Mouse (Mus musculus) gastrocnemius, postnatal 4 days (tissue): ENCODE measurements around the gene Gm17651. TPM values are rescaled to one million over a fixed set of nuclear protein-coding genes. Genes with fewer than 3 reads are reported as not detected.

Source experiments
- DNase-seq, 2 experiments: peaks; one replicate each; pipeline ENCODE4 v3.0.0; 2021 to 2022; ENCODE audit warnings: low spot score in 2 of 2, mixed read lengths in 2 of 2
- long read RNA-seq, 2 experiments: library from polyadenylated mRNA; stranded (forward); transcript quantifications; one replicate each; pipeline ENCODE4 v2.0.0; 2021
- total RNA-seq, 2 experiments: library from RNA; stranded (reverse); gene quantifications; 2 replicates each; pipeline ENCODE4 v1.2.3; 2021

Gene Gm17651
- not detected for total RNA-seq
- long read RNA-seq, experiment 1, result 0 reads
- long read RNA-seq, experiment 2, result 0 reads

GRCm38 (mm10) chr3:97674644-97675110 is at the start of gene Gm17651:
TSS of gene Gm17651 (minus strand) at chr3:97674694.
- DNase-seq, result no peak

GRCm38 (mm10) chr3:97719116-97719515 is 44.6 kb upstream of the Gm17651 start:
- DNase-seq, result no peak

DNA sequence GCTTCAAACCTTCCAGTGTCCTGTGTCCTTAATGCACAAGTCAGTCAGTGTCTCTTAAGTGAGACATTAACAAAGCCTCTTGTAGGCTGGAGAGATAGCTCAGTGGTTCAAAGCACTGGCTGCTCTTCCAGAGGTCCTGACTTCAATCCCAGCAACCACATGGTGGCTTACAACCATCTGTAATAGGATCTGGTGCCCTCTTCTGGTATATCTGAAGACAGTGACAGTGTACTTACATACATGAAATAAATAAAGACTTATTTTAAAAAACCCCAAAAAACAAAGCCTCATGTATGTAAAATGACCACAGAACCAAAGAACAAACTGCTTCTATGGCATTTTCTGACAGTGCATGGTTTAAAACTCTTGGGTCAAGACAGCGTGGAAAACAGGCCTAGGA is 41.4 kb upstream of the Gm17651 start:
- DNase-seq, result no peak

DNA sequence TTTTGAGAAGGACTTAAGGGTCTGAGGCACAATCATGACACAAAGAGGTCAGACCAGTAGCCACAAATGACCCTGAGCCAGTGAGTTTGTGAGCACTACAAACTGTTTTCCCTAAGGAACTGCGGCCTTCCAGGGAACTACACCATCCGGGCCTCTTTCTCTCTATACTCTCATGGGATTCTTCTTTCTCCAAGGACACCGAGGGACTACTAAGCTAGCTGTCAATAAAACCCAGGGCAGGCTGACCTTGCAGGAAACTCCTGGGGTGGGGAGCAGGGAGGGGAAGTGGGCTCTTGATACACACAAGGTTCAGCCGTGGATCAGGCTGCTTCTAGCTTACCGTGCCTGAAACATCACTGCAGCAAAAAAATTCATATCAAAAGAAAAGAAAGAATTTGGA is 36.4 kb upstream of the Gm17651 start:
- DNase-seq, result no peak

- DNase-seq, result no peak
These were observed 35.6 kb upstream of the Gm17651 start for GRCm38 (mm10) chr3:97710134-97710533.

DNA sequence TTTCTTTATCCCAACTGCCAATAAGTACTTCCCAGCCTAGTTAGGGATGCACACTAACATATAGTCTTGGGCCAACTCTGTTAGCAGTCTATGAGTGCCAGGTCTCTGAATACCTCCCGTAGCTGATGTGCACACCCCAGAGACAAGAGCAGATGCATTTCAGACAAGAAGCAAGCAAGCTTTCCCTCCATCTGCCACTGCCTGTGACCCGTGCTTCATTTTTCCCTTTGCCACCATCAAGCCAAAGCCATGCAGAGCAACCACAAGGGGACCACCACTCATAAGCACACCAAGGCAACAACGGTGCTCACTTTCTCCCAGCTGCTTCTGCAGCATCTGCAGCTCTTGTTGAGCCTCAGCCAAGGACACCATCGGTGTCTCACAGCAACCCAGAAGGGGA is 32.1 kb upstream of the Gm17651 start:
- DNase-seq, result no peak

DNA sequence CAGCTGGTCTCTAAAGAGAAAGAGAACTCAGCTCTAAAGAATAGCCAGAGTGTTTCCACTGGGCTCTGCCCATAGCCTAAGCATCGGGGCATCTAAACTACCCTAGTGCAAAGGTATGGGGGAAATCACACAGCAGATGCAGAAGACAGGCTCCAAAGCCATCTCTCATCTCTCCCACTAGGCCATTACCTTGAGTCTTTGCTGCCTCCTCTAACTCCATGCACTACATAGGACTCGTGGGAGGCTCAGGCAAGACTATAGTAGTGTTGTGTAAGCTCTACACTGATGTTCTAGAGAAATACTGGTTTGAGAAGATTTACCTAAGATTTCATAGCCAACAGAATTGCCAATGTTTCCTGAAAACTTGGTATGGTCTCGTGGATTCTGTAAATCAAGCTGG is 31.0 kb upstream of the Gm17651 start:
- no peak for DNase-seq

- DNase-seq, result no peak
These were observed 28.1 kb upstream of the Gm17651 start for GRCm38 (mm10) chr3:97702448-97703080.

DNA sequence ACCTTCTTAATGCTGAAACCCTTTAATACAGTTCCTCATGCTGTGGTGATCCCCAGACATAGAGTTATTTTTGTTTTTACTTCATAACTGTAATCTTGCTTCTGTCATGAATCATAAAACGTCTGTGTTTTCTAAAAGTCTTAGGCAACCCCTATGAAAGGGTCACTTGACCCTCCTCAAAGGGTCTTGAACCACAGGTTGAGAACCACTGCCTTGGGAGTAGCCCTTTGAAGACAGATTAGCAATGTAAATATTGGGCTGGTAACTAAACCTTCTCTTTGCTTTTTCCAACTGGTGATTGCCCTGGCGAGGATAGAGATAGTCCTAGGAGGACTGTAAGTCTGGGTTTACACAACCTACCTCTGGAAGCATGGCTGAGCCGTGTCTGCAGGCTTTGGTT is 26.7 kb upstream of the Gm17651 start:
- no peak for DNase-seq

DNA sequence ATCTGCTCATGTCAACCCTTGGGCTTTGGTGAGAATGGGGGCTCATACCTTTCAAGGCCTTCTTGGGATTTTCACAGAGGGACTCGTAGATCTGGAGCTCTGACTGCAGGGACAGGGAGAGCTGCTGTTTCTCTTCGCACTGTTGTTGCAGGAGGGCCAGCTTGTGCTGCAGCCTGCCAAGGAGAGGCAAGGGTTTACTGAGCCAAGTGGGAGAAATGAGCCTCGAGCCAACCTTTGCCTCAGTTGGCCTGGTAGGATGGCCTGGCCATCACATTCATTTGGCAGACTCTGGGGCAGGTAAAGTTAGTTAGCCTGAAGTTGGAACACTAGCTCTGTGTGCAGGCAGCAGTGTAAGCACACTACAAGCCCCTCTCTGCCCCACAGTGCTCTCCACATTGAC is 24.6 kb upstream of the Gm17651 start:
- no peak for DNase-seq

- no peak for DNase-seq
These were observed 22.8 kb upstream of the Gm17651 start for GRCm38 (mm10) chr3:97697291-97697690.

DNA sequence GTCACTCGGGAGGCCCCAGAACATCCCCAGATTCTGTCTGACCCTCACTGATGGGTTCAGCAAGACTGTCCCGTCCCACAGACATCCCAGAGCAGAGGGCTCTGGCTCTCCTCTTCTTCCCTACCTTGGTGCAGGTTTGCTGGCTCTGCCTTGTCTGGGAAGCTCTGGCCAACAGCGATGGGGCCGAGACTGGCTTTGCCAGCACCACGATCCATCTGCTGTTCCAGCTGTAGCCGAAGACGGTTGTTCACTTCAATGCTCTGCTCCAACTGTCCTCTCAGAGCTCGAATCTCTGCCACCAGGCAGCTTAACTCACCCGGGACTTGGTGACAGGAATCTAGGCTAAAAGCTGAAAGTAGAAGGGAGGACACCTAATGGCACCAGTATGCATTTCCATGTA is 22.4 kb upstream of the Gm17651 start:
- no peak for DNase-seq

GRCm38 (mm10) chr3:97693806-97694205 is 19.3 kb upstream of the Gm17651 start:
- DNase-seq, result no peak

DNA sequence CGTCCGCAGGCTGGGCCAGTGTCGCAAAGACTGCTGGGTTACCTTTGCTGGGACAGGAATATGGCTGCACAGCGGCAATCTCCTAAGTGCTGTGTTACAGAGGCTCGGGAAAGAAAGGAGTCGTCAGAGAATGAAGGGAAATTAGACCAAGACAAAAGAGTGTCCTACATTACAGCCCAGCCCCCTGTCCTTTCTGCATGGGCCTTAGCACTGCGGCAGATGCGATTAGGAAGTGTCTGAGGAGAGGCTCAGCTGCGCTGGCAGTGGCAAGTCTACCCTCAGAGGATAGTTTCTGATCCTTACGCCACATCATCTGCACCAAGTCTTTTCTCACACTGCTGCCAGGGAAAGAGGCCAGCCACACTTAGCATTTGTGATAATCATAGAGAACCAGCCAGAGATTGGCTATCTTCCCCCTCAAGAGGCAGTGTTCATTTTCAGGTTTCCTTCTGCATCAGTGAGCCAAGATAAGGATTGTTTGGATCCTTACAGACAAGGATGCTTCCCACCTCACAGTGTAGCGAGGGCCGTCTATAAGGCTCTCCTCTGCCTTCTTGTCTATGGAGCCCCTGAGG is 17.0 kb upstream of the Gm17651 start:
- DNase-seq, result no peak

DNA sequence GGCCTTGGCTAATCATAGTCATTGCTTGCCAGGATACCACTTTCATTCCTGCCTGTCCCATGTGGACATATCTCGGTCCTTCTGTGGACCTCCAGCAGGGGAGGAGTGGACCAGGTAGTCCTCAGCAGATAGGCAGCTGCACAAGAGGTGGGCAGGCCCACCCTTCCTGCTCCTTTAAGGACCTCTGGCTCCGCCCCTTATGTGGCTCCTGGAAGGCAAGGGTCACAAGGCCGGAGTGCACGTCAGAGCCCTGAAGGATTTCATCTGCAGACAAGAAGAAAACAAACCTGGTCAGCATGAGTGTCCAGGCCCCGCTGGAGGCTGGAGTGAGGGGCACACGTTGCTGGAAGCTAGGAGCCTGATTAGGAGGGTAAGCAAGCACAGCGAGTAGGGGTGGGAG is 16.1 kb upstream of the Gm17651 start:
- DNase-seq, result no peak

DNA sequence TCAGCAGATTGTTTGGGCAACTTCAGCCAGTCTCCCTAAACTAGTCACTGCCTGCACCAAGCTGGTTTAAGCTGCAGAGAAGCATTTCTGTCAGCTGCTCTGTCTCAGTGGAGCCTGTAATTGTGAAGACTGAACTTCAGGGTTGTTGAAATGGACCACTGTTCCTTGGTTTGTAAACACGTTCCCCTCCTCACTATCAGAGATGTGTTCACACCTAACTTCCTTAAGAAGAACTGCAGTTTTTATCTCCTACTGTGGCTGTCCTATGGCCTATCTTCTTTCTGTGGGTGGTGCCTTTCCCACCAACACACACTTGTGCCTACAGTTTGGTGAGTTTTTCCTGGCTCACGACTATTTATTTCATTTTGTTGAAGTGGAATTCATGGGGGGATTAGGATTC is 14.8 kb upstream of the Gm17651 start:
- DNase-seq, result no peak

DNA sequence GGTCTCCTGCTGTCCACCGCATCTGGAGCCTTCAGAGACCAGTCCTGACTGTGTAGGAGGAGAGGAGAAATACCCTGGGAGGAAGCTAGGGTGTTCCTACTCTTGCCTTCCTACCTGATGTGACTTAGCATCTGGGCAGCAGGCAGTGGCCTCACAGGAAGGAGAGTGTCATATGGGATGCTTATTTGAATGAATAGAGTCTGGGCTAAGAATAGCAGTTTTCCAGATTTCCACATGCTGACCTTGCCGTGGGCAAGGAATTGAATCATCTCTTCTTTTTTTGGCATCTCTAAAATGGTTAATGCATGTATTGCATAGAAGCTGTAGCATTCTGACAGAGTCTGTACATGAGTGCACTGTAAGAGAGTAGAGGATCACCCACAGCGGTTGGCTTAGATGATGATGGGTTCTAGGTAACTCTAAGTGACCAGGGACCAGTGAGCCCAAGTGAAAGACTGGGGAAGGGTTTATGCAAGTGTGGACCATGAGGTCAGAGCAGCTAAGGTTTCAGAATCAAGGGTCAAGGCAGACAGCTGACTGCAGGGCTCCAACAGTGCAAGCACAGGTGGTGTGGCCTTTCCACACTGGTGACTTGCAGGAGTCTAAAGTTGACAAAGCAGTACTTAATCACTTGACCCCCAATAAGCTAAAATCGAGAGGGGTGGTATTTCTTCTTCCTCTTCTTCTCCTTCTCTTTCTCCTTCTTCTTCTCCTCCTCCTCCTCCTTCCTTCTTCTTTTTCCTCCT is 12.1 kb upstream of the Gm17651 start:
- DNase-seq, result no peak

DNA sequence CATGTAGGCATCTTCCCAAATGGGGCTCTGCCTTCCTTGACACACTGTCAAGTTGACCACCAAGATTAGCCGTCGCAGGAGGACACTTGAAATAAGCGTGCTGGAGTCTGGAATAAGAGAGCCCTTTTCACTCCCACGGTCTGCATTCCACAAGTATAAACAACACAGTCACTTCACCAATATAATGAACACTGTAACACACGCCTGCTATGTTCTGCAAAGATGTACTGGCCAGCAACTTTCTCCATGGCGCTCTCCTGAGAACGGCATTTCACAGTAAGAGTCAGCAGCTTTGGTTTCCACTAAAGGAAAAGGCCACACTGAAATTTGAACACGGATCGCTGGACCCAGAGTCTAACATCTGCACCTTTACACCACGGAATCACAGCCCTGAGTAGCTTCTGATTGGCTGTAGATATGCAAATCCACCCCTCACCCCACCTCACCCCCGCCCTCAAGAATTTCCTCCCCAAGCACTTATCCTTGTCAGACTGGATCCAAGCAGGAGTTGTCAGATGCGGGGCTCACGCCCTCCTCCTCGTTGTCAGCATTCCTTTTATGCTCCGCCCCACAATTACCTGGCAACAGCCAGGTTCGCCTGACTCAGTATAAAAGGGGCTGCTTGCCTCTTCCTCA is 9.2 kb upstream of the Gm17651 start:
- no peak for DNase-seq

DNA sequence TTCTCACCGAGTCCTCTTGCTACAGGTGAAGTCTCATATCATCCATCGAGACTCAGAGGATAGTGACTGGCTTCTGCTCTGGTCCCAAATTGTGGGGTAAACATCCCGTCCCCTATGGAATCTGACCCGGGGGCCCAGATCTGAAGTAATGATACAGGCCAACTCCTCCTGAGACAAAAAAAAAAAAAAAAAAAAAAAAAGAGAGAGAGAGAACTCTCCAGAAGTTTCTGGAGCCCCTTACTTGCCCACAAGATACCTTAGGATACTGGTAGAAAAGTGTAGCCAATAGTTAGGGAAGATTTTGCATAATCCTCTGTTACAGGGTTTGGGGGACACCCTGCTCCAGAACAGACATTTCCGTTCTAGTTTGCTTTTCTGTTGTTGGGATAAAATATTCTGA is 8.1 kb upstream of the Gm17651 start:
- DNase-seq, result no peak

GRCm38 (mm10) chr3:97682159-97682502 is 7.6 kb upstream of the Gm17651 start:
- DNase-seq, result no peak

DNA sequence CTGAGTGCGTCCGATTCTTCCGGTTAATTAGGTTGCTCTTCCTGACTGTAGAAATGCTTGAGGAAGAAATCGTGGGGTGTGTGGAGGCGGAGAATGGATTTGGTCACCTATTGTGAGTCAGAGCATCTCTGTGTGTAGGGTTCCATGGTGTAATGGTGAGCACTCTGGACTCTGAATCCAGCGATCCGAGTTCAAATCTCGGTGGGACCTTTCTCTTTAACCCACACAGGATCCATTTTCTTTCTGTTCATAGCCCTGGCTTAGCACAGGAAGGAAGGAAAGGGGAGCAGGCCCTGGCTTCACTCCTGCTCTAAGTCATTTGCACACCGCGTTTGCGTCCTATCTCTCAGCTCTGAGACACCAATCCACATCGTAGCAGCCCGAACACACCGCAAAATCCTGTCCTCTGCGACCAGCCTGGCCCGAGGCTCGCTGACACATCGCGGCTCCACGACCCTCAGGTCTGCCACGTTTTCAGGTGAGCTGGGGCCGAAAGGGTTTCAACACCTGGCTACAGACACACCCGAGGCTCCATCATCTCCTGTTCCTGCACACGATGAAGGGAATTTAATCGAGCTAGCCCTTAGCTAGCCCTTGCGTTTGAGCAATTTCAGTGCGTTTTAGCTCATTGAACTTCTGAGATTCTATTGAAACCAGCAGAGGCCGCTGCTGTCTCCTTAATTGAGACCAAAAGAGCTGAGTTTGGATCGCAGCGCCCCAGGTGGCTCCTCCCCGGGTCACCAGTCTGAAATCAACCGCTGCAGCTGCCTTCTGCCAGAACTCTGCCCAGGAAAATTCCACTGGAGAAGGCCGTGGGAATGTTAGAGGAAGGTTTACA is 7.0 kb upstream of the Gm17651 start:
- peak in 1 of 2 experiments; percentile 59 for DNase-seq
